Mouse (Mus musculus): ENCODE results near the gene Dgke. TPM values are rescaled to one million over a fixed set of nuclear protein-coding genes. Genes with fewer than 3 reads are reported as not detected.

Gene Dgke
- total RNA-seq, 2 experiments from 2014 or later: 8.6 to 10.0 TPM

DNA sequence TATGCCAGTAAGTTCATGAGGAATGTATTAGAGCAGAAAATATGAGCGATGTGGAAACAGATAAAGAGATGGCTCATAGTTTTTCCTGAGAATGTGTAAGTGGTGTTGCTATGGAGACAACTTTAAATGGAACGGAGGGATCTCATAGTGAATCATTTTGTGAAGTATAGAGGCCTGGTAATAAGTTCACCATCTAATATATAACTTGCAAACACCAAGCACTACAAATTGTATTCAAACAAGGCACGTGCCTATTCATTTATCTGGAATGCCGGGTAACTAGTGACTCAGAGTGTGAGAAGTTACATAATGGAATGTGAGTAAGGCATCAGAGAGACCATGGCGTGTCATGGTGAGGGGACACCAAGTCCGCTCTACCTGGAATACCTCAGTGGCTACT is 28.2 kb downstream of the Dgke start:
- no peak for DNase-seq

DNA sequence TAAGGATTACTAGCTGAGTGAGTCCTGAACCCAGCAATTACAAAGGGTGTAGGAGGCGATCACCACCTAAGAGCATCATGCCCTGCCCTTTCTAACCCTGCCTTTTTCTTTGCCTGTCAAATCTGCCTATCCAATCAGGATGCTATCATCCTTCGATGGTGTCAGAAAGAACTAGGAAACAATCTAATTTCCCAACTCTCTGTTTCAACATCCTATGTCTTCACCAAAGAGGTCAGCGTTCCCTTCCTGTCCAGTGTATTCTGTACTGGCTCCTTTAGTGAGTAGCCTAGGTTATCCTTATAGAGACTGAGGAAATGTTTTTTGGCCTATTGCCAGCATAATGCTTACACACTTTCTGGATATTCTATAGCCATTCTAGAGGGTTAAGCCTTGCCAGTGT is 31.1 kb downstream of the Dgke start:
- DNase-seq: no peak

DNA sequence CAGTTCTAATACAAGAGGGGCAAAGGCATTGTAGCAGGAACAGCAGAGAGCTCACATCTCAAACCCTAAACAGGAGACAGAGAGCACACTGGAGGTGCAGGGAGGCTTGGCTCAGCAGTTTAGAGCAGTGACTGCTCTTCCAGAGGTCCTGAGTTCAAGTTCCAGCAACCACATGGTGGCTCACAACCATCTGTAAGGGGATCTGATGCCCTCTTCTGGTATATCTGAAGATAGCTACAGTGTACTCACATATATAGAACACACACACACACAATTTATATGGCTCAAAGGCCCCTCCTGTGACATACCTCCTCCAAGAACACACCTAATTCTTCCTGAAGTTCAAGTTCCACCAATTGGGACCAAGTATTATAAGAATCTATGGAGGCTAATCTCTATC is 32.1 kb downstream of the Dgke start:
- no peak for DNase-seq

DNA sequence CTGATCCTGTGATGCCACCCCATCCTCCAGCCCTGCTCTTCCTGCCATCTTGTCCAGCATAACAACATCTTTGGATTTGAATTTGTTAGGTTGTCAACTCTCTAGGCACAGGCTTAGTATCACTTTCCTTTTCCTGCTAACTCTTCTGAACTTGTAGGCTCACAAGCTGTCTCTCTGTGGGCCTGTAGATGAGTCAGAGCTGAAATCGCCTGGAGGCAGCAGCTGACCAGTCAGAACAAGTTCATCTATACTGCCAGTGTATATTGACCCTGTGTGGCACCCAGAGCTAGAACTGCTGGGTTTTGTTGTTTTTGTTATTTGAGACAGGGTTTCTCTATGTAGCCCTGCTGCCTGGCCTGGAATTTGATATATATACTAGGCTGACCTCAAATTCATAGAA is 35.5 kb downstream of the Dgke start:
- DNase-seq: no peak

DNA sequence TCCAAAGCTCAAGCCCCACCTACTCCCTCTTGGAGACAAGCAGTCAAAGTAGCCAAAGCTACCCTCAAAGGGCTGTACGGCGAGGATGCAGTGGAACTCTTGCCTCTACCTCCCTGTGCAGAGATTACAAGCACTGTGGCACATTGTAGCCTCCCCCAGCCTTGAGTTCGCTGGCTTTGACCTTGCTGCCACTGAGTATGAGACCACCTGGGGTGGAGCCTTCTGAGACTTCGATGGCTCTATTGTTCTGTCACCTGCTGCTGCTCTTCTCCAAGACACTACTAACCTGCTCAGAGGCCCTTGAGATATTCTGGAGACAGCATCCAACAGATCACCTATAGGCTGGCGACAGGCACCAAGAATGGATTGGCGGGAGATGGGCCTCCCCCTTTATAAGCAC is 36.1 kb downstream of the Dgke start:
- DNase-seq: no peak

- peak; percentile 72 to 81 for DNase-seq
Measured at GRCm38 (mm10) chr11:89028871-89029405, 37.7 kb downstream of the Dgke start.

DNA sequence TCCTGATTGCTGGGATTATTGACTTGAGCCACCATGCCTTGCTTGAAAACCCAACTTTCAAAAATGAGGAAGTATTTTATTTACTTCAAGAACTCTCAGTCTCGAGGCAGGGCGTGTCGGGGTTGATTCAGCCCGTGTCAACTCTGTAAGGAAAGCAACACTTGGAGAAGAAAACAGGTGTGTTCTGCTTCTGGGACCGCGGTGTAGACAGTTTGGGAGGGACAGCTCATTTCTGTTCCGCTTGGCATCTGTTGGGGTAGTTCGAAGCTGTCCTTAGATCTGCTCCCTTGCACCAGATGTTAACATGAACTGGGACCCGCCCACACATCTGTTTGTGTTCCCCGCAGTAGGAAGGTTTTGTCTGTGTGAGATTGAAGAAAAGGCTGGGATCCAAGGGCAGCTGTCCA is 38.7 kb downstream of the Dgke start:
- peak; percentile 70 to 86 for DNase-seq

DNA sequence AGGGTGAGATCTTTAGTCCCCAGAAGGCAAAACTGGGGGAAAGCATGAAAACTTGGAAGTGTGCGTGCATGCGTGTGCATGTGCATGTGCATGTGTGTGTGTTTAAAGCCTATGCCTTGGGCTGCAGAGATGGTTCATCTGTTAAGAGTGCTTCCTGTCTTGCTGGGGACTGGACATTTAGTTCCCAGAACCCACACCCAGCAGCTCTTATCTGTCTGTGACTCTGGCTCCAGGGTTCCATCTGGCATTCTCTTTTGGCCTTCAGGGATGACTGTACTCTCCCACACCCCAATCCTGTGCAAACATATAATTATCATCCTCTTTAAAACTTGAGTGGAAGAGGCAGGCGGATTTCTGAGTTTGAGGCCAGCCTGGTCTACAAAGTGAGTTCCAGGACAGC is 40.5 kb downstream of the Dgke start:
- peak; percentile 44 to 79 for DNase-seq

GRCm38 (mm10) chr11:89025603-89026002 is 41.0 kb downstream of the Dgke start:
- DNase-seq: peak; percentile 33 to 41

GRCm38 (mm10) chr11:89024181-89024881 is 42.3 kb downstream of the Dgke start:
- peak; percentile 89 to 94 for DNase-seq

- peak in 1 of 2 experiments; percentile 23 for DNase-seq
Measured at GRCm38 (mm10) chr11:89023477-89023876, 43.2 kb downstream of the Dgke start.

- no peak for DNase-seq
Measured at GRCm38 (mm10) chr11:89022120-89022731, 44.4 kb downstream of the Dgke start.

DNA sequence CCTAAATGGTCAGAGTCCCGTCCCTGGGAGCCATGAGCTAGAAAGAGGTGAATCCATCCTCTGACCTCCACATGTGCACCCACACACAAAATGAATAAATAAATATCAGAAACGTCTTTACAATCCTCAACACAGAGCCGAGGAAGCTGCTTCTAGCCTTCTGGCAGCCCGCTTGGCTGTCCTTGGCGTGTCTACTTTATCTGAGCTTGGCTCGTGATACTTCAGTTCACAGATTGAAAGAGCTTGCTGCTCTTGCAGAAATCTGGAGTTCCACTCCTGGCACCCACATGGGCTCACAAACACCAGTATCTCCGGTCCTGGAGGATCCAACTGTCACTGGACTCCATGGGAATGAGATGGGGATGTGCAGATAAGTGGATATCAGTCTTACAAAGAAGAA is 45.0 kb downstream of the Dgke start:
- peak; percentile 21 to 40 for DNase-seq

- DNase-seq: peak; percentile 25 to 51
Measured at GRCm38 (mm10) chr11:89020681-89021305, 45.9 kb downstream of the Dgke start.

DNA sequence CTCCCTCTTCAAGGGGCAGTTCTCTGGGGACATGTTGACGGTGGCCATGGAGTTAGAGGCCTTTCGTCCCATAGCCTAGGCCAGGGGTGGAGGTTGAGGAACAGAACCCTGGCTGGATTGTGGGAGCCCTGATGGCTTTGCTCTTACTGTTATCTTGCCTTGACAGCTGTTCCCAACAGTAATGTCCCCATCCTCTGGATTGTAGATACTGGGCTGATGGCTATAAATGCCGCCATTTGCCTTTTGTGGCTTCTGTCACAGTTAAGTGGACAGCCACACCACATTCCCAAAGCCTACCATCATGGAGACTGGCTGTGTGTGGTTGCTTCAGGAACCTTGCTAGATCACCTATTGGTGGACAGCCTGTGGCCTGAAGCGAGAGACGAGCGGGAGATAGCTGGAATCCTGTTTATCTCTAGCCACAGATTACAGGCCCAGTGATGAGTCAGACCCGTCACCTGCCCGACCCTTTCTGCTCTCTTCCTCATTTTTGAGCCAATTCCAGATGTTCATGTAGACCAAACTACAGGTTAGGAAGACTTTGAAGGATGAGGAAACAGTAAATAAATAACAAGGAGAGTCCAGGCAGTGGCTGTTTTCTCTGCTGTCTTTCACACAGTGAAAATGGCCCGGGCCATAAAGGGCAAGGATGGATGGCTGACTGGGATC is 49.0 kb downstream of the Dgke start:
- no peak for DNase-seq

DNA sequence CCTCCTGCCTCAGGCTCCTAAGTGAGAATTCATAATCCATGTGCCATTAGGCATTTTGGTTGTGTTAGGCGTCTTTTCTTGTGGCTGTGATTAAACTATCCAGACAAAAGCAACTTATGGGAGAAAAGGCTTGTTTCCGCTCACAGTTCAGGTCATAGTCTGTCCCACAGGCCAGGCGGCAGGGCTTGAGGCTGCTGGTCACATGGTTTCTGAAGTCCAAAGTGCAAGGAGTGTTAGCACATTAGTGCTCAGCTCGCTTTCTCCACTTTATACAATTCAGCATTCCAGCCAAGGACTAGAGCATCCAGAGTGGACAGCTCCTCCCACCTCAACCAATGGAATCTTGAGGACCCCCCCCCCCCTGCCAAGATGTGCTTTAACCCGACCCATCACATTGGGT is 54.4 kb downstream of the Dgke start:
- no peak for DNase-seq

- no peak for DNase-seq
Measured at GRCm38 (mm10) chr11:89009496-89009895, 57.2 kb downstream of the Dgke start.

DNA sequence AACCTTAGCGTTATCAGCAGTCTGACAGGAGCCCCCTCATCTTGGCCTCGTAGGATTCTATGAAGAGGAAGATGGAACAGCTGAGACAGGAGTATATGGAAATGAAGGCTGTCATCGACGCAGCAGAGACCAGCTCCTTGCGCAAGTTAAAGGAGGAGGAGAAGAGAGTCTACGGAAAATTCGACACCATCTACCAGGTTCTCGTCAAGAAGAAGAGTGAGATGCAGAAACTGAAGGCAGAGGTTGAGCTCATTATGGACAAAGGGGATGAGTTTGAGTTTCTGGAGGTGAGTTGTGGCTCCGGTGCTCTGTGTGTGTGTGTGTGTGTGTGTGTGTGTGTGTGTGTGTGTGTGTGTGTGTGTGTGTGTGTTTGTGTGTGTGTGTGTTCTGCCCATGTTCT is 57.6 kb downstream of the Dgke start:
- DNase-seq: no peak

GRCm38 (mm10) chr11:89007582-89007981 is 59.1 kb downstream of the Dgke start:
- DNase-seq: no peak

- DNase-seq: no peak
Measured at GRCm38 (mm10) chr11:89006404-89006803, 60.2 kb downstream of the Dgke start.

DNA sequence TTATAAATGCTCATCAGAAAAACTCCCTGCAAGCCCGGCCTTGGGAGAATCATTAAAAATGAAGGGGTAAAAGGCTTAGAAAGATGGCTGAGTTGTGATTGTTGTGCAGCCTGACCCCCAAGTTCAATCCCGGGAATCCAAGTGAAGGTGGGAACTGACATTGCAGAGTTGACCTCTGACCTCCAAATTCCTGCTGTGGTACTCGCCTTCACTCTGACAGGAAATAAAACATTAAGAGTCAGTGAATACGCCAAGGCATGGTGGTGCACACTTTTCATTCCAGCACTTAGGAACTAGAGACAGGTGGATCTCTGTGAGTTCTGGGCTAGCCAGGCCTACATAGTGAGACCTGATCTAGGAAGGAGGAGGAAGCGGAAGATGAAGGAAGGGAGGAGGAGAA is 61.2 kb downstream of the Dgke start:
- DNase-seq: no peak

- peak in 1 of 2 experiments; percentile 36 for DNase-seq
Measured at GRCm38 (mm10) chr11:89003726-89004125, 62.9 kb downstream of the Dgke start.

DNA sequence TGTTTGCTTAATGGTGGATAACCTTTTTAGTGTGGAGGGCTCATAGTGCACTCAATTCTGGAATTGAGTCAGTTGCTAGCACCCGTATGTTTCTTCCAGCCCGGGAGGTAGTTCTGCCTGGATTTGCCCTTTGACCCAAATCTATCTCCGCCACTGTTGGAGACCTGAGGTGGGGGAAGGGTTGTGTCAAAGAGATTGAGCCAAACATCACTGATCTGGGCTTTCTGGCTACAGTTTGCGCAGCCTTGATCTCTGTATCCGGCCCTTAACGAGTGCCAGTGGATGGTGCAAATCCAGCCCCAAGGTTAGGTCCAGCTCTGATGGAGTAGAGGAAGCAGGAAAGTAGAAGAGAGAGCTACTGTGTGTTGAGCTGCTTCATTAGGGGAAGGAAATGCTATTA is 63.6 kb downstream of the Dgke start:
- DNase-seq: peak; percentile 39 to 40
